Mouse (Mus musculus) hindlimb bud, embryonic 11.5 days (tissue): ENCODE results near the gene Alox12.

ENCODE experiments used
- DNase-seq: peaks from one replicate; pipeline ENCODE4 v3.0.0-alpha.2; 2012; ENCODE audit warnings: low read depth, low spot score; ENCODE audit errors: extremely low spot score

Gene Alox12

DNA sequence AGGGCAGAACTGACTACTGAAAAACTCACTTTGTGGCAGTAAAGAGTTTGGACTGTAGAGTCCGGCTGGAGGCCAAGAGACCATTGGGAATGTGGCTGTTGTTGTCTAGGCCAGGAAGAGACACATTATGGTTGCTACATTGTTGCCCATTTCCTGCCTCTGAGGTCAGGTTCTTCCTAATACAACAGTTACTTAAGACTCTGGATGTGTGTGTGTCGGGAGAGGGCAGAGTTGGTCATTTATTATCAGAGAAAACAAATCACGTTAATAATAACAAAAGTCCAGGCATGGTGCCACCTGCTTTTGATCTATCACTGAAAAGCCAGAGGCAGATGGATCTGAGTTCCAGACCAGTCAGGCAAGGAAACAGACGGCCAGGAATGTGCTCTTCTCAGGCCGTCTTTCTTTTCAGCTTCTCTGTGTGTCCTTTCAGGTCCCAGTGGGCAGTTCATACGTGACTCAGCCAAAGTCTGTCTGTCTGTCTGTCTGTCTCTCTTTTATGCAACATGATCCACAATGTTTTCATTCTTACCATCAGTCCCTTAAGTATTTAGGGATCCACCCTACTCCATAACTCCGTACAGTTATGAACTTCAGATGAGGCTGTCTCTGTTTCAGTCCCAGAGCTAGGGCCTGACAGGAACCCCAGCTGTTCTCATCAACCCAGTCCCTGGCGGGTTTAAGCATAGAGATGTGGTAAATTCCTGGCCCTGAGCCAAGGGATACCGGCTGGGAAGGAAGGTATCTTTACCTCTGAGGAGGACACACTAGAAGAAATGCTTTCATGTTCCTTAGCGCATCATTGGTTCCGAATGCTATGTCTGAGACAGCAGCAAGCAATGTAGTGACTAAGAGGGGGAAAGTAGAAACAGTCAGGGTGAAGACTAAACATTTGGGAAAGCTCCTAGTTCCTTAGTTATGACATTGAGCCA is 61.5 kb downstream of the Alox12 start:
- DNase-seq: no peak

DNA sequence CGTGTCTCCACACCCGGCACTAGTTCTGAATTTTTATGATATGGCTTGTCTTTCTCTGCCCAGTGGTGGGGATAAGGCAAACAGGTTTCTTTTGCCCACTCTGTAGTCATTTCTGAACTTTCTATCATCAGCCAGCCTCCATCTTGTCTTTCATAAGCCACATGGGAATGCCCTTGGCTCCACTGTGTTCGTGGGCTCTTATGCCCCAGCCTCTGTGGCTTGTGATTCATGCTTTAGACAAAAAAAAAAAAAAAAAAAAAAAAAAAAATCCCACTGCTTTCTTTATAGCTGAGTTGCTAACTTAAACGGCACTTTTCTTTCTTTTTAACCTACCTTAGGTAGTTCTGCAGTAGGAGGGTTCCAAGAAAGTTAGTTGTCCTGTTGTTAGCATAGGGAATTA is 63.0 kb downstream of the Alox12 start:
- DNase-seq: no peak
